Mouse (Mus musculus) urinary bladder, postnatal 4 days (tissue): ENCODE results near the gene Nfatc2ip.

Experiments used
- DNase-seq, 2 experiments: peaks; one replicate each; pipeline ENCODE4 v3.0.0; 2021 to 2022; ENCODE audit warnings: low spot score in 2 of 2

The Nfatc2ip gene

GRCm38 (mm10) chr7:126396298-126397119 is at the start of gene Nfatc2ip:
TSS of gene Nfatc2ip (minus strand) at chr7:126396737.
- DNase-seq: peak; percentile 90

GRCm38 (mm10) chr7:126446217-126446616 is 49.7 kb upstream of the Nfatc2ip start:
- DNase-seq: no peak

- no peak for DNase-seq
These were observed 48.7 kb upstream of the Nfatc2ip start for GRCm38 (mm10) chr7:126445104-126445815.

GRCm38 (mm10) chr7:126444536-126444935 is 48.0 kb upstream of the Nfatc2ip start:
- DNase-seq: no peak

GRCm38 (mm10) chr7:126443997-126444396 is 47.5 kb upstream of the Nfatc2ip start:
- no peak for DNase-seq

- no peak for DNase-seq
These were observed 43.6 kb upstream of the Nfatc2ip start for GRCm38 (mm10) chr7:126440134-126440533.

GRCm38 (mm10) chr7:126436851-126437250 is 40.3 kb upstream of the Nfatc2ip start:
- DNase-seq: peak in 1 of 2 experiments; percentile 77

GRCm38 (mm10) chr7:126435801-126436200 is 39.3 kb upstream of the Nfatc2ip start:
- no peak for DNase-seq

GRCm38 (mm10) chr7:126434726-126435125 is 38.2 kb upstream of the Nfatc2ip start:
- DNase-seq: no peak

GRCm38 (mm10) chr7:126430167-126430566 is 33.6 kb upstream of the Nfatc2ip start:
- no peak for DNase-seq

GRCm38 (mm10) chr7:126429503-126429898 is 33.0 kb upstream of the Nfatc2ip start:
- DNase-seq: no peak

GRCm38 (mm10) chr7:126428631-126429502 is 32.3 kb upstream of the Nfatc2ip start, which contains the start of gene Rabep2:
TSS of gene Rabep2 (plus strand) at chr7:126428759.
- peak; percentile 93 to 97 for DNase-seq

GRCm38 (mm10) chr7:126428154-126428553 is 31.6 kb upstream of the Nfatc2ip start:
- no peak for DNase-seq

- no peak for DNase-seq
These were observed 30.9 kb upstream of the Nfatc2ip start for GRCm38 (mm10) chr7:126427323-126427860.

- no peak for DNase-seq
These were observed 27.6 kb upstream of the Nfatc2ip start for GRCm38 (mm10) chr7:126424161-126424560.

GRCm38 (mm10) chr7:126421756-126422155 is 25.2 kb upstream of the Nfatc2ip start:
- DNase-seq: no peak

GRCm38 (mm10) chr7:126418496-126418895 is 22.0 kb upstream of the Nfatc2ip start:
- no peak for DNase-seq

- no peak for DNase-seq
These were observed 21.1 kb upstream of the Nfatc2ip start for GRCm38 (mm10) chr7:126417606-126418005.

- no peak for DNase-seq
These were observed 20.5 kb upstream of the Nfatc2ip start for GRCm38 (mm10) chr7:126417045-126417444.

GRCm38 (mm10) chr7:126416615-126417014 is 20.1 kb upstream of the Nfatc2ip start:
- no peak for DNase-seq

GRCm38 (mm10) chr7:126414725-126415124 is 18.2 kb upstream of the Nfatc2ip start, which contains the start of gene Cd19:
TSS of gene Cd19 (minus strand) at chr7:126414889.
- DNase-seq: no peak
